Mouse (Mus musculus) midbrain, embryonic 15.5 days (tissue): Measurements from ENCODE around the gene Trpv2. TPM values are rescaled to one million over a fixed set of nuclear protein-coding genes. Genes with fewer than 3 reads are reported as not detected.

Experiments used
- ATAC-seq: fragments of 200-750 bp; cut with Nextera tagmentation; replicated peaks from 2 replicates; pipeline ENCODE4 v1.8.0; 2017; ENCODE audit warnings: moderate TSS enrichment
- H3K27ac ChIP-seq: fragments of 300-500 bp; sonication (generic); 2 replicates; pipeline ENCODE4 v1.5.1; 2015; ENCODE audit warnings: mild to moderate bottlenecking, inconsistent platforms
- H3K27me3 ChIP-seq: fragments of 300-500 bp; sonication (generic); replicated peaks from 2 replicates; pipeline ENCODE4 v1.6.1; 2015; ENCODE audit warnings: inconsistent platforms
- H3K36me3 ChIP-seq: fragments of 300-500 bp; sonication (generic); replicated peaks from 2 replicates; pipeline ENCODE4 v1.6.1; 2015; ENCODE audit warnings: inconsistent platforms
- H3K4me1 ChIP-seq: fragments of 300-500 bp; sonication (generic); 2 replicates; pipeline ENCODE4 v1.6.1; 2015; ENCODE audit warnings: inconsistent platforms
- H3K4me2 ChIP-seq: fragments of 300-500 bp; sonication (generic); 2 replicates; pipeline ENCODE4 v1.6.1; 2015; ENCODE audit warnings: inconsistent platforms, mild to moderate bottlenecking, moderate library complexity
- H3K4me3 ChIP-seq: fragments of 300-500 bp; sonication (generic); 2 replicates; pipeline ENCODE4 v1.5.1; 2015; ENCODE audit warnings: mild to moderate bottlenecking, inconsistent platforms
- H3K9ac ChIP-seq: fragments of 300-500 bp; sonication (generic); 2 replicates; pipeline ENCODE4 v1.6.1; 2015; ENCODE audit warnings: mild to moderate bottlenecking, inconsistent platforms
- H3K9me3 ChIP-seq: fragments of 300-500 bp; sonication (generic); 2 replicates; pipeline ENCODE4 v1.6.1; 2016; ENCODE audit warnings: inconsistent platforms
- WGBS: fragments of 180-500 bp; shearing (Covaris S2); methylation state at CpG from one replicate; pipeline ENCODE4 v1.1.7; 2015; ENCODE audit warnings: mixed read lengths; 5-methylcytosine and 5-hydroxymethylcytosine counted together
- polyA plus RNA-seq: library from polyadenylated mRNA; unstranded; fragments of >200 nt; fragmentation: Nextera tagmentation; extraction: Ambion mirVana; gene quantifications from 2 replicates; pipeline ENCODE4 v1.2.1, GENCODE M21; 2015

The Trpv2 gene
- polyA plus RNA-seq, 1 experiment from 2014 or later, result 35.8 TPM

DNA sequence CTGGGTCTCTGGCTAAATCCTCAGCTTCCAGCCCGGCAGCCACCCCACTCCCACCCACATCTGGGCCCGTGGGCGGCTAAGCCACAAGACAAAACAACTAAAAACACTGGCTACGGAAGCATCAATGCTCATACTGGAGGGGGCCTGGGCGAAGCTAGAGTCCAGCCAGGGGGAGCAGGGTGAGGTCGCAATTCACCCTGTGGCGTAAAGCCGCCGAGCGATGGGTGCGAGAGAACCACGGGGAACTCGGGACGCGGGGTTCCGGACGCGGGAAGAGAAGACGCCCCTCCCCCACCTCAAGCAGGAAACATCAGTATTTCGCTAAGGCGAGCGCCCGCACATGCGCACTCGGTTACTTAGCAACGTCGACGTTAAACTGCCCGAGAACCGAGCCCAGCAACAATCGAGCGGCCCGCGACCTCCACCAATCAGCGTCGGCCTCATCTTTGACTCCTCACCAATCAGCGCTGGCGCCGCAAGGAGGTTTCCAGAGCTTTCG lies 23.5 kb upstream of the Trpv2 start, which contains the start of gene Ubb:
TSS of gene Ubb (plus strand) at position 445 of the 499 bp plus-strand sequence.
- no peaks in the 10 kb centered on the region for H3K36me3 ChIP-seq
- peak; percentile 97 for ATAC-seq
- under 1% methylated on average over 40 of the region's 40 CpGs for WGBS
- H3K27ac ChIP-seq, result peak within 1 kb of the TSS; percentile 97
- H3K9me3 ChIP-seq, result no peaks in the 10 kb centered on the region
- no peaks in the 10 kb centered on the region for H3K27me3 ChIP-seq
- H3K4me3 ChIP-seq, result peak within 1 kb of the TSS; percentile 57
- H3K4me2 ChIP-seq, result peak within 1 kb of the TSS; percentile 69
- peaks cover 40% of the 10 kb centered on the region for H3K4me1 ChIP-seq
- H3K9ac ChIP-seq, result peak within 1 kb of the TSS; percentile 85

DNA sequence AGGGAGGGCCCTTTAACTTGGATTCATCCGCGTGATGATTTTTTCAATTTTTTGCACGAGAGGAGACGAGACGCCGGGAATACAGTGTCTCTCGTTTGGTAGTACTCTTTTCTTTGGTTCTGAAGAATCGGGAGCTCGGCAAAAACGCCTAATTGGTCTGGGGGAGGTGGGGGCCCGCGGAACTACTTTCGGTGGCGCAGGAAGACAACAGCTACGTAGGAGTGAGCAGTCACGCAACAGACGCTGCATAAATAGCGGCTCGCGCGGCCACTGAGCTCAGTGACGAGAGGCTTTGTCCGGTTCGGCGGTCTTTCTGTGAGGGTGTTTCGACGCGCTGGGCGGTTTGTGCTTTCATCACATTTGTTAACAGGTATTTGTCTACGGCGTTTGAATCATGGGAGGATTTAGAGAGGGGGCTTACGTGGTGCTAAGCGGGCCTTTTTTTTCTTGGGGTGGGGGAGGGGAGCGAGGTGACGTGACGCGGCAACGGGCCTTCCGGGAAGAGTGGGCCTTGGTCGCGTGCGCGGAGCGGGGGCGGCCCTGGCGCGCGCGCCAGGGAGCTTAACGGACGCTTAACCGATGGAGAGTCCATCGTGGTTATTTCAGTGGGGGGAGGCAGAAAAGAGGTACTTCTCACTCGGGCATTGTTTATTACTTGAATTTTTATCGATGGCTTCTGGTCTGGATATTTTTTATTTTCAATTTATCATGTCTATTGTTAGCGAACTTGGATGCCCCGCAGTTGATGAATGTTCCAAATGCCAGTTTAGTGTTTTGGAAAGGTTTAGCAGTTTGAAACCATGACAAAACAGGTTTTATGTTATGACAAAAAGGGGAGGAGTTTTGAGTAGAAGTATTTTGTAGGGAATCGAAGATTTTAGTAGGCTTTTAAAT lies 22.8 kb upstream of the Trpv2 start:
- peak; percentile 89 for ATAC-seq
- peak overlapping the region; percentile 69 for H3K9ac ChIP-seq
- H3K9me3 ChIP-seq, result no peaks in the 10 kb centered on the region
- WGBS, result under 1% methylated on average over 58 of the region's 58 CpGs
- H3K4me2 ChIP-seq, result peak overlapping the region; percentile 69
- H3K36me3 ChIP-seq, result no peaks in the 10 kb centered on the region
- no peaks in the 10 kb centered on the region for H3K27me3 ChIP-seq
- peak overlapping the region; percentile 57 for H3K4me3 ChIP-seq
- peak overlapping the region; percentile 97 for H3K27ac ChIP-seq
- H3K4me1 ChIP-seq, result peaks cover 44% of the 10 kb centered on the region

DNA sequence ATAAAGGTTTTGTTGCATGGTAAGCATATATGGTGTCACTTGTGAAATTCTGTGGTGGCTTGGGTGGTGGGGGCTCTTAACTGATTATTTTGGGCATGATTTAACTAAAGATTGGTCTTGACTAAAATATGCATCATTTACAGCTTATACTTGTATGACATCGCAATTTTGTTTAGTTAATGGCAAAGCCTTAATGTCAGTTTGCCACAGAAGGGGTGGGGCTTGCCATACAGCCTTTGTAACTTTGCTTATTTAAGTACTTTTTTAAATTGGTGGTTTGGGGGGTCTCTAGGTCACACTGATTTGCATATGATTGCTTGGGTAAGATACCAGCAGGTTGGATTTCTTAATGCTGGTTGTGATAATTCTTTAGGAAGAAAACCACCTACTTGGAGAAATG lies 21.1 kb upstream of the Trpv2 start:
- Histone ChIP-seq H3K27me3 (no peaks in the 10 kb centered on the region), H3K4me1 (peaks cover 44% of the 10 kb centered on the region), H3K9ac (peak overlapping the region; percentile 7; the same call in 1 of the 2 replicates), H3K27ac (no peak overlapping the region), H3K4me2 (peak overlapping the region; percentile 81), H3K36me3 (no peaks in the 10 kb centered on the region), H3K9me3 (no peaks in the 10 kb centered on the region), H3K4me3 (peak overlapping the region; percentile 39)
- WGBS, result 42% methylated on average over 1 of the region's 1 CpGs
- no peak for ATAC-seq

DNA sequence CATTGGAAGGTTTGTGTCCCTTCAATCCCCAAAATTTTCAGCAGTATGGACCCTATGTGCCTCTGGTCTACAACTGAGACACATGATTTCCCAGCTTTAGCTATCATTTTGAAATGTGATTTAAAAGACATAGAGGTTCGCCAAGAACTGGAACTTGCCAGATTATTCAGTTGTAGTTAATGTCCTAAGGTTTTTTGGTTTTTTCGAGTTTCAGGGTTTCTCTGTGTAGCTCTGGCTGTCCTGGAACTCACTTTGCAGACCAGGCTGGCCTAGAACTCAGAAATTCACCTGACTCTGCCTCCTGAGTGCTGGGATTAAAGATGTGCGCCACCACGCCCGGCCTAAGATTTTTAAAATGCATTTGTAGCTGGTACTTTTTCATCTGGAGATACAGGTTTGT lies 20.7 kb upstream of the Trpv2 start:
- Histone ChIP-seq H3K9ac (peak overlapping the region; percentile 28; the same call in 1 of the 2 replicates), H3K27me3 (no peaks in the 10 kb centered on the region), H3K27ac (no peak overlapping the region), H3K36me3 (no peaks in the 10 kb centered on the region), H3K4me2 (peak overlapping the region; percentile 81), H3K9me3 (no peaks in the 10 kb centered on the region), H3K4me1 (peaks cover 43% of the 10 kb centered on the region), H3K4me3 (peak overlapping the region; percentile 39)
- 82% methylated on average over 5 of the region's 5 CpGs for WGBS
- no peak for ATAC-seq

DNA sequence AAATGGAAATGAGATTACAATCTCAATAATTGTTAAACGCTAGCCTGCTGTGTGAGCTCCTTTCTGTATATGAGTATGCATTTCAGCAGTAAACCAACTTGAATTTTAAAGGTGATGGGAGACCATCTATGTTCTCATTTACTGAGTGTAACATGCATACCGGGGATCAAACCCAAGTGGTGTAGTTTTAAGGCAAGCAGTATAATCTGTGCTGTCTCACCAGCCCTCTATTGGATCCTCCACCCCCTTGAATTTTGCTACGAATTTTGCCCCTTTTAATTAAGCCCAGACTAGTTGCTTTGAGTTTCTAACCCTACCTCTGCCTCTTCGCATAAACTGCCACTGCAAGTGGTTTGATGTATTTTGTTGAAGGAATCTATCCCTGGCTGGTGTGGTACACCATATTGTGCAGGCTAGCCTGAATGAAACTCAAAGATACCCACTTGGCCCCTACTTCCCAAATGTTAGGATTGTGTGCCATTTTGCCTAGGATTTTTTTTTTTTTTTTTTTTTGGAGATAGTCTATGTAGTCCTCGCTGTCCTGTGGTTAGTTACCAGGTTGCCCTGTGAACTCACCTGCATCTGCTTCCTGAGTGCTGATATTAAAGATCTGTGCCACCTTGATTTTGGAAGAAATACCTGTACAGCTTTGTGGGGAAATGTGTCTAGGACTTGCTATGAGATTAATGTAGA lies 20.0 kb upstream of the Trpv2 start:
- H3K9me3 ChIP-seq, result no peaks in the 10 kb centered on the region
- no peaks in the 10 kb centered on the region for H3K27me3 ChIP-seq
- H3K36me3 ChIP-seq, result no peaks in the 10 kb centered on the region
- peak overlapping the region; percentile 81 for H3K4me2 ChIP-seq
- peak overlapping the region; percentile 39 for H3K4me3 ChIP-seq
- no peak for ATAC-seq
- H3K9ac ChIP-seq, result no peak overlapping the region; the same call in 1 of the 2 replicates
- WGBS, result 65% methylated on average over 5 of the region's 5 CpGs
- H3K4me1 ChIP-seq, result peaks cover 37% of the 10 kb centered on the region
- no peak overlapping the region for H3K27ac ChIP-seq

DNA sequence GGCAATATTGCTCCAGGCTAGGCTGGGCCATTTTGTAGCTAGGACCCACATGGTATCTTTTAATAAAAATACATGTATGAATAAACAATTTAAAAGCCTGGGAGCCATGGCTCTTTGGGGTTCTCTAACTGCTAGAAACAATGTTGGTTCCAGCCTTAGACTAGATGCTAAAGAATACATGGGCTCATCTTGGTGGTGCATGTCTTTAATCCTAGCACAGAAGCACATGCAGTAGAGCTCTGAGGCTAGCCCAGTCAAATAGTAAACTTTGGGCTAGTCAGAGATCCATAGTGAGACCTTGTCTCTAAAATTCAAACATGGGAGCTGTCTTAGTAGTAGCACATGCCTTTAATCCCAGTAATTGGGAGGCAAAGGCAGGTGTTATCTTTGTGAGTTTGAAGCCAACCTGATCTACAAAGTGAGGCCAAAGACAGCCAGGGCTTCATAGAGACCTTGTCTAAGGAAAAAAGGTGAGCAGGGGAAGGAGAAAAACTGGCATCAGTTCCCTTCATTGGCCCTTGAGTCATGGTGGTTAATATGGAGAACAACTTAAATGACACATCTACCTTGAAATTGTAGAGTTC lies 19.3 kb upstream of the Trpv2 start:
- no peaks in the 10 kb centered on the region for H3K27me3 ChIP-seq
- H3K4me1 ChIP-seq, result peaks cover 31% of the 10 kb centered on the region
- peak overlapping the region; percentile 81 for H3K4me2 ChIP-seq
- ATAC-seq, result no peak
- H3K9me3 ChIP-seq, result no peaks in the 10 kb centered on the region
- H3K4me3 ChIP-seq, result peak overlapping the region; percentile 39
- H3K36me3 ChIP-seq, result no peaks in the 10 kb centered on the region
- no peak overlapping the region for H3K27ac ChIP-seq
- no peak overlapping the region for H3K9ac ChIP-seq

DNA sequence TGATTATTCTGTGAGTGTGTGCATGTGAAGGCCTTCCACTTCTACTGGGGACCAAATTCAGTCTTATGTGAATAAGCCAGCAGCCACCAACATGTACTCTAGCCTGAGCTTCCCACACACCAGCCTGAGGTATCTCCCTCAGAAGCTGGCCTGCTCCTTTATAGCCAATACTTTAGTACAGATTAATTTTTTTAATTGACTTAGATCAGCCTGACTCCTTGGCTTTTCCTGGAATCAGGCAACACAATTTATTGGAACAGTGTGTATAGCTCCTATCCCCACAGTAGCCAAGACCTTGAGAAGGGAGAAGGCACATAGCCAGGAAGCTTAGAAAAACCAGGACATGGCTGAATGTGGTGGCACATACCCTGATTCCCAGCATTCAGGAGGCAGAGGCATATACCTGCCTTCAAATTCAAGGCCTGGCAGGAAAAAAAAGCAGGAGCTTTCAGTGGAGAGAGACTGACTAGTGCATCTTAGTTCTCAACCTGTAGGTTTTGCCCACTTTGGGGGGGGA lies 18.3 kb upstream of the Trpv2 start:
- no peak overlapping the region for H3K4me3 ChIP-seq
- no peaks in the 10 kb centered on the region for H3K9me3 ChIP-seq
- no peaks in the 10 kb centered on the region for H3K36me3 ChIP-seq
- no peak overlapping the region for H3K27ac ChIP-seq
- H3K27me3 ChIP-seq, result no peaks in the 10 kb centered on the region
- H3K4me1 ChIP-seq, result peaks cover 34% of the 10 kb centered on the region
- H3K9ac ChIP-seq, result no peak overlapping the region
- ATAC-seq, result no peak
- H3K4me2 ChIP-seq, result peak overlapping the region; percentile 81; the same call in 1 of the 2 replicates

DNA sequence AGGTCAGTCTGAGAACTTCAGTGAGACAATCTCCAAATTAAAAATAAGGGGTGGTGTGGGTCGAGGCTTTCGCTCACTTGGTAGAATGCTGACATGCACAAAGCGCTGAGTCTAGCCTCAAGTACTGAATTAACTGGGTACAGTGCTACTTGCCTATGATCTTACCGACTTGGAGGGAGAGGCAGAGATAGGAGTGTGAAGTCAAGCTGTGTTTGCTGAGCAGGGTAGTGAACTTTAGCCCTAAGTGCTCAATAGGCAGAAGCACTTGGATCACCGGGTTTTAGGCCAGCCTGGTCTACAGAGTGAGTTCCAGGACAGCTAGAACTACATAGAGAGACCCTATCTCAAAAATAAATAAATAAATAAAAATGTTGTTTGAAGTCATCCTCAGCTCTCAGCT lies 17.1 kb upstream of the Trpv2 start:
- Histone ChIP-seq H3K27ac (no peak overlapping the region), H3K4me3 (no peak overlapping the region), H3K4me1 (peaks cover 34% of the 10 kb centered on the region), H3K4me2 (no peak overlapping the region), H3K9ac (no peak overlapping the region), H3K9me3 (no peaks in the 10 kb centered on the region), H3K36me3 (no peaks in the 10 kb centered on the region), H3K27me3 (no peaks in the 10 kb centered on the region)
- WGBS, result 72% methylated on average over 5 of the region's 5 CpGs
- no peak for ATAC-seq

DNA sequence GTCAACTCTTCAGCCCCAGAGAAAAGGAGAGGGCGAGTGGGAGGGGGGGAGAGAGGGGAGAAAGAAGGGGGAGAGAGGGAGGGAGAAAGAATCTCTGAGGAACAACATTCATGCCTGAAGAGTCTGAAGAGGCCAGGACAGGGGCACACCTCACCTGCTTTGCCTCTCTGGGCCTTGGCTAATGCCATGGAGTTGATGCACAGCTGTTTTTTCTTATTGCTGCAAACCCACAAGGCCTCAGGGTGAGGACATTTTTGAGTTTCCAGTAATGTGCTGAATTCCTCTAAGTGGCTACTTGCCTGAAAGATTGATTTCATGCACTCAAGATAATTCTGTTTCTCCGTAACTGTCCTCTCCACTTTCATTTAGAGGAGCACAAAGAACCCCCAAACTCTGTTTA lies 16.1 kb upstream of the Trpv2 start:
- 55% methylated on average over 2 of the region's 2 CpGs for WGBS
- no peak overlapping the region for H3K9ac ChIP-seq
- no peak overlapping the region for H3K4me3 ChIP-seq
- H3K4me2 ChIP-seq, result no peak overlapping the region
- no peaks in the 10 kb centered on the region for H3K36me3 ChIP-seq
- peaks cover 33% of the 10 kb centered on the region for H3K4me1 ChIP-seq
- H3K9me3 ChIP-seq, result no peaks in the 10 kb centered on the region
- no peak overlapping the region for H3K27ac ChIP-seq
- no peak for ATAC-seq
- H3K27me3 ChIP-seq, result no peaks in the 10 kb centered on the region

DNA sequence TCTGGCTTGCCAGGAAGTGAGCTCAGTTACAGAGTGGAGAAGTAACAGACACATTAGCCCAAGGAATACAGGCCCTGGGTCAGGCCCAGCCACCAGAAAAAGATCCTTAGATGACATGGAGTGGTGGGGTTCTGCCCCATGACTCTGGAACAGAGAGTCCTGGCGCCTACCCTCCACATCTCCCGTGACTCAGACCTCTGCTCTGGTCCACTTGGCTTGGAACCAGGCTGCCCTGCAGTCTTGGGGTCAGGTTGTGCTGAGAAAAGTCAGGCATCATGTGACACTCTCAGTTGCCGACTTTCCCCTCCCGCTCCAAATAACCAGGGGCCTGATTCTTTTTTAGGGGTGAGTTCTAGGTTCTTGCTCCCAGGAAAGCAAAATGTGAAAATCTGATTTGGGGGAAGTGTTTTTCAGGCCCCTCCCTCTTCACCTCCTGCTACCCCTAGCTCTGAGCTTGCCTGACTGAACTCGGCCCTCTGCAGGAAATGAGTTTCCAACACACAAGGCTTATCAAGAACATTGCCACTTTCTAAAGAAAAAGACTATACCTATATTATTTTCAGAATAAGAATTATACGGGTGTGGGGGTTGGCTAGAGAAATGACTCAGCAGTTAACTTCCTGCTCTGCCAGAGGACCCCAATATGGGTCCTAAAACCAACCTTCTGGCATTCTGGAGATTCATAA lies 15.2 kb upstream of the Trpv2 start:
- Histone ChIP-seq H3K27ac (no peak overlapping the region), H3K4me2 (no peak overlapping the region), H3K27me3 (no peaks in the 10 kb centered on the region), H3K9ac (no peak overlapping the region), H3K4me1 (peaks cover 24% of the 10 kb centered on the region), H3K4me3 (no peak overlapping the region), H3K36me3 (no peaks in the 10 kb centered on the region), H3K9me3 (no peaks in the 10 kb centered on the region)
- 69% methylated on average over 6 of the region's 6 CpGs for WGBS
- ATAC-seq, result no peak

DNA sequence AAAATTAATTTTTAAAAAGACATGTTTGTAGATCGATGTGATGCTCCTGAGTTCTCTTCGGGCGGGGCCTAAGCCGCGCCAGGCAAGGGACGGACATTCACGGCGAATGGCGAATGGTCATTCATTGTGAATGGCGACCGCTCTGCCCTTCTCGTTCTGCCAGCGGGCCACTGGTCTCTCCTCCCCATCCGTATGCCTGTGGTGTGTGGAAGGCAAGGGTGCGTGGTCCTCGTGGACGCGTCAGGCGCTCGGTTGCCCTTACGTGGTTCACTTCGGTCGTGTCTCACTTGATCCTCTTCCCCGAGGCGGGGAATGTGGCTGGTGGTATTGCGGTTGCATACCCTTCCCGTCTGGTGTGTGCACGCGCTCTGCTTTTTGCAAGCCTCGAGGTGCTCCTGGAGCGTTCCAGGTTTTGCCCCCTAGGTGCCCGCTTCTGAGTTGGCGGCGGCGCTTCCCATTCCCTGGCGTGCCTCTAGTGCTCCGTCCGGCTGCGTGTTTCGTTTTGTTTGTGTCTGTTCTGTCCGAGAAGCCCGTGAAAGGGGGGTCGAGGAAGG lies 13.7 kb upstream of the Trpv2 start:
- Histone ChIP-seq H3K4me1 (peaks cover 9% of the 10 kb centered on the region), H3K4me2 (peak overlapping the region; percentile 51), H3K9ac (no peak overlapping the region; the same call in 1 of the 2 replicates), H3K36me3 (no peaks in the 10 kb centered on the region), H3K27ac (no peak overlapping the region), H3K27me3 (no peaks in the 10 kb centered on the region), H3K4me3 (peak overlapping the region; percentile 28), H3K9me3 (no peaks in the 10 kb centered on the region)
- ATAC-seq, result no peak
- WGBS, result 32% methylated on average over 43 of the region's 43 CpGs
